Mouse (Mus musculus) macrophage (primary cell): ENCODE data around the gene Pef1. TPM values are rescaled to one million over a fixed set of nuclear protein-coding genes. Genes with fewer than 3 reads are reported as not detected.

ENCODE experiments used
- H3K27ac ChIP-seq: fragments of 350-480 bp; formaldehyde crosslinking; 2 replicates; pipeline ENCODE4 v1.9.0; 2021
- H3K36me3 ChIP-seq: fragments of 350-480 bp; formaldehyde crosslinking; 2 replicates; pipeline ENCODE4 v1.9.0; 2021; ENCODE audit errors: inconsistent target
- H3K4me3 ChIP-seq: fragments of 350-480 bp; formaldehyde crosslinking; 2 replicates; pipeline ENCODE4 v1.9.0; 2021; ENCODE audit errors: inconsistent target
- H3K79me2 ChIP-seq: fragments of 350-480 bp; formaldehyde crosslinking; 2 replicates; pipeline ENCODE4 v1.9.0; 2021; ENCODE audit errors: inconsistent target
- WGBS: methylation state at CpG from one replicate; pipeline ENCODE4 v1.1.7; 2026; ENCODE audit warnings: inconsistent platforms; ENCODE audit not compliant: missing documents; 5-methylcytosine and 5-hydroxymethylcytosine counted together
- polyA plus RNA-seq: library from polyadenylated mRNA; stranded (reverse); fragments of 250-400 nt; gene quantifications from 3 replicates; pipeline ENCODE4 v1.2.4, GENCODE M21; 2018; ENCODE audit warnings: inconsistent platforms

The Pef1 gene
- polyA plus RNA-seq, 1 experiment from 2014 or later: 17.5 TPM

- Histone ChIP-seq H3K4me3 (no peak overlapping the region), H3K36me3 (no peaks in the 10 kb centered on the region), H3K27ac (no peak overlapping the region), H3K79me2 (no peaks in the 10 kb centered on the region)
- WGBS: 85% methylated on average over 17 of the region's 17 CpGs
Observed at GRCm38 (mm10) chr4:130078816-130079485, 23.4 kb upstream of the Pef1 start.

GRCm38 (mm10) chr4:130079521-130079920 is 22.8 kb upstream of the Pef1 start:
- Histone ChIP-seq H3K4me3 (no peak overlapping the region), H3K27ac (no peak overlapping the region), H3K79me2 (no peaks in the 10 kb centered on the region), H3K36me3 (no peaks in the 10 kb centered on the region)
- 67% methylated on average over 1 of the region's 3 CpGs for WGBS

- H3K36me3 ChIP-seq: no peaks in the 10 kb centered on the region
- no peaks in the 10 kb centered on the region for H3K79me2 ChIP-seq
- H3K27ac ChIP-seq: no peak overlapping the region
- WGBS: 34% methylated on average over 19 of the region's 19 CpGs
- no peak overlapping the region for H3K4me3 ChIP-seq
Observed at GRCm38 (mm10) chr4:130081345-130082190, 20.8 kb upstream of the Pef1 start.

DNA sequence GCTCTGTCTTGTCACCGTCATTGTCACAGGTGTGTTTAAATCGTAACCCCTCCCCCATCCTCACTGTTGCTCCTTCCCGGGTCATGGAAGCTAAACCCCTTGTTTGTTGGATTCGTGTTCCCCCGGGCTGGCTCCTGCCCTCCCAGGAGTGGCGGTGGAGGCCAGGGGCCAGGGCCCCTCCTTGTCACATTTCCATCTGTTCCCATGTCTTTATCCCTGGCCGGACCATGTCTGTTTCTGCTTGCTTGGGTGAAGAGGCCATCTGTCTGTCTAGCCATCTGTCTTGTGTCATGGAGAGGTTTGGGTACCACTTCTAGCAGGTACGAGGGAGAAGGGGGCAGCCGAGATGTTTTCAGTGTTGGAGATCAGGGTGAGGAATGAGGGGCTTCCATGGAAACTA is 20.1 kb upstream of the Pef1 start:
- H3K79me2 ChIP-seq: no peaks in the 10 kb centered on the region
- no peaks in the 10 kb centered on the region for H3K36me3 ChIP-seq
- WGBS: 85% methylated on average over 9 of the region's 9 CpGs
- no peak overlapping the region for H3K4me3 ChIP-seq
- no peak overlapping the region for H3K27ac ChIP-seq

DNA sequence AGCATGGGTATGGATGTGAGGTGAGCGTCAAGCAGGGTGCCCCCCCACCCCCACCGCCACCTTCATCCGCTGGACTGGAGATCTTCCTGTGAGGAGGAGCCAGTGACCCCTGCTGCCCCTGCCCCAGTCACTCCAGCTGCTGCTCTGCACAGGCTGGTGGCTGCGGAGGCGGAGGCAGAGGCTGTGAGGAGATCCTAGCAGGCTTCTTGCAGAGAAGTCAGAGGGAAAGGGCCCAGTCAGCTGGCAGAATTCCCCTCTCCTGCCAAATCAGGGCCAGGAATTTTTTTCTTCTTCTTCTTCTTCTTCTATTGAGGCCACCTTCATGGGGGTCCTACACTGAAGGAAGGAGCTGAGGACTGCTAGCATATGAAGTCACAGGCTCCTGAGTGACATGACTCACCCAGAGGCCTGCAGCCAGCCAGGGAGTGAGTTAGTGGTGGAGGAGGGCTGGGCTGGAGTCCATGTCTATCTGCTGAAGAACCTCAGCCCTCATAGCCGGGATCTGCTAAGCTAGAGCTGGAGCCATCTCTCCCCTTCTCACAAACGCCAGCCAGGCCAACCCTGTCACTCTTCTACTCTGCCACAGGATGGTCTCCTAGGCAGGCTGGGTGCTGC is 17.9 kb upstream of the Pef1 start:
- 95% methylated on average over 7 of the region's 7 CpGs for WGBS
- H3K36me3 ChIP-seq: no peaks in the 10 kb centered on the region
- H3K4me3 ChIP-seq: no peak overlapping the region
- no peaks in the 10 kb centered on the region for H3K79me2 ChIP-seq
- no peak overlapping the region for H3K27ac ChIP-seq

GRCm38 (mm10) chr4:130085246-130085820 is 17.0 kb upstream of the Pef1 start:
- H3K79me2 ChIP-seq: no peaks in the 10 kb centered on the region
- H3K36me3 ChIP-seq: no peaks in the 10 kb centered on the region
- H3K4me3 ChIP-seq: no peak overlapping the region
- no peak overlapping the region for H3K27ac ChIP-seq
- WGBS: 91% methylated on average over 12 of the region's 12 CpGs

DNA sequence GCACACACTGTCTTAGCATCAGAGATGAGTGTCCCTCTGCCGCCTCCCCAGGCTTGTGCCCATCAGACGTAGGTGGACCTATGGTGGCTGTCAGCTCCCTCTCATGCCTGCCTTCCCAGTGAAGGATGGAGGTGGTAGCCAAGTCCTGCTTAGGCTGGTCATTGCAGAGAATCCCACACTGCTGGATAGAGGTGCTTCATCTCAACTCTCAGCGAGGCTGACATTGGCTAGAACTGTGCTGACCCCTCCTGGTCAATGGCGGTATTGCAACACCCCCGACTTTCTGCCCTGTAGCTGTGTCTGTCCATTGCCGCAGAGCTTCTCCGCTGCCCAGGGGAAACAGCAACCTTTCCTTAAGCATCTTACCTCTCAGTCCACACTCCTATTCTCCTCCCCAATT is 15.1 kb upstream of the Pef1 start:
- H3K27ac ChIP-seq: no peak overlapping the region
- 21% methylated on average over 7 of the region's 7 CpGs for WGBS
- no peaks in the 10 kb centered on the region for H3K36me3 ChIP-seq
- H3K4me3 ChIP-seq: no peak overlapping the region
- no peaks in the 10 kb centered on the region for H3K79me2 ChIP-seq

GRCm38 (mm10) chr4:130095137-130095536 is 7.2 kb upstream of the Pef1 start:
- no peak overlapping the region for H3K4me3 ChIP-seq
- no peaks in the 10 kb centered on the region for H3K36me3 ChIP-seq
- 95% methylated on average over 3 of the region's 3 CpGs for WGBS
- no peaks in the 10 kb centered on the region for H3K79me2 ChIP-seq
- H3K27ac ChIP-seq: no peak overlapping the region

DNA sequence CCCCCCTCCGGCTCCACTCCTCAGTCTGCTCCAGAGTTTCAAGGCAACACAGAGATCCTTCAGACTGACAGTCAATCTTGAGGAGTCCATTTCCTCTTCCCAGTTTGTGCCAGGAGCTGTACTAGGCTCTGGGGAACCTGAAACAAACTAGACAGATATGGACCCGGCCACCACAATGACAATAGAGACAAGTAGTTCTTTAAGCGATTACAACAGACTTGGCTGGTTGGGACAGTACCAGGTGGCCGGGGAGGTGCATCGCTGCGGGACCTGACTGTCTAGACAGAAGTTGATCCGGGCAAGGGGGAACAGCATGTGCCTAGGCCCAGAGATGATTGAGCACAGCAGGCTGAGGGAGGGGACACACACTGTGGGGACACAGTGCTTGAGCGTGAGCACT is 1.2 kb upstream of the Pef1 start:
- no peaks in the 10 kb centered on the region for H3K36me3 ChIP-seq
- no peaks in the 10 kb centered on the region for H3K79me2 ChIP-seq
- WGBS: 62% methylated on average over 7 of the region's 8 CpGs
- no peak overlapping the region for H3K27ac ChIP-seq
- no peak overlapping the region for H3K4me3 ChIP-seq

DNA sequence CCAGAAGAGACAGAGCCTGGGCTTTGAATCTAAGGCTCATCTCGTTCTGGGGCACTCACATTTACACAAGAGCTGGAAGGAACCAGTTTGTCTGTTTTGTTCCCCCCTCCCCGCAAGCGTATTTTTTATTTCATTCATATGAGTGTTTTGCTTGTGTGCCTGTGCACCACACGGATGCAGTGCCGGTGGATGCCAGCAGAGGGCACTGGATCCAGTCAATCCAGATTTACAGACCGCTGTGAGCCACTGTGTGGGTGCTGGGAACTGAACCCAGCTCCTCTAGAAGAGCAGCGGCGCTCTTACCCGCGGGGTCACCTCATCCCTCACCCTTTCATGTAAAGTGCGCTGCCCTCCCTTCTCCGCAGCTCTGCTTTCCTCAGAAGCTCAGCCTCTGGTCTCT is 1.3 kb downstream of the Pef1 start:
- Histone ChIP-seq H3K4me3 (no peak overlapping the region), H3K27ac (no peak overlapping the region), H3K36me3 (no peaks in the 10 kb centered on the region), H3K79me2 (peaks cover 11% of the 10 kb centered on the region)
- 89% methylated on average over 12 of the region's 12 CpGs for WGBS

DNA sequence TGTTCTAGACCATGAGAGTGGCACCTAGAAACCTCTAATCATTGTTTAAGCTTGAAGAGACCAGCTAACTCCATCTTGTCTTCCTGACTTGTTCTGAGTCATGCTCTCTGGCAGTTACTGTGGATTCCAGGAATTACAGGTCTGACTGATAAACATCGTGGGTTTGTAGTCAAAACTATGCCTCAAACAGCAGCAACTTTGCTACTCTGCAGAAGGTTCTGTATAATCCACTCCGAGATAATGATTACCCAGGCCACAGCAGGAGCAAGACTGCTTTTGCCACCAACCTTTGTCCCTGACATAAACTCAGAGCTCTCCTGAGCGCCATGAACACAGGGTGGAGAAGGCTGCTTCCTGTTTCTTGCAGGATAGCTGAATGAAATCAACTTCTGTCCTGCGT is 2.2 kb downstream of the Pef1 start:
- no peaks in the 10 kb centered on the region for H3K36me3 ChIP-seq
- H3K79me2 ChIP-seq: peaks cover 20% of the 10 kb centered on the region
- WGBS: 47% methylated on average over 4 of the region's 4 CpGs
- no peak overlapping the region for H3K27ac ChIP-seq
- H3K4me3 ChIP-seq: no peak overlapping the region

- peaks cover 45% of the 10 kb centered on the region for H3K79me2 ChIP-seq
Observed at GRCm38 (mm10) chr4:130107065-130107443, 4.7 kb downstream of the Pef1 start.

DNA sequence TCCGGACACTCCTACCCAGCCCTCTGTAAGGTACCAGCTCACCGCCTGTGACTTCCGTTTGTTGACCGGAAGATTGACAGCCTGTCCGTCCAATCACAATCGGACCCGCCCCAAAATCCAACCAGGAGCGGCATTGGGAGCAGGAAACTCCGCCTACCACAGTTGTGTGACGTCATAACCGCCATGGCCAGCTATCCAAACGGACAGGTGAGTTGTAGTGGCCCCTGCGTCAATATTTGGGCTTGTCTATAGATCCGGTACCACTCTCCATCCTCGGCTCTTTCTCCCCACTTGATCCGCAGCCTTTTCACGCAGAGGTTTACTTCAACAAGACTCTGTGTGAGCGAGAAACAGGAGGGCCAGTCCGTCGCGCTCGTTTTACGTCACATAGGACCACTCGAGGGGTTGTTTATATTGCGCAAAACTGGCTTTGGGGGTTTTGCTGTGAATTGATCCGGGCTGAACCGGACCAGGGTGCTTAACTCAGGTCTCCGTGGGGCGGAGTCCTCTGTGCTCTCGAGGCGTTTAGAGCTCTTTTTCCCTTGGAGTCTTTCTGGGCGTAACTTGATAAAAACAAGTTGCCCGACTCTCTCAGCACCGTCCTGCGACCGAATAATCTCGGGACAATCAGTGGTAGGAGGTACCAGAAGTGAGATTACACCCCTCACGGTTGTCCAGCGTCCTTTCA is 5.2 kb downstream of the Pef1 start:
- H3K4me3 ChIP-seq: peak overlapping the region; percentile 96
- no peaks in the 10 kb centered on the region for H3K36me3 ChIP-seq
- peak overlapping the region; percentile 62 for H3K27ac ChIP-seq
- peaks cover 50% of the 10 kb centered on the region for H3K79me2 ChIP-seq
- WGBS: under 1% methylated on average over 39 of the region's 39 CpGs

More at GRCm38 (mm10) chr4:130107065-130107443, 4.7 kb downstream of the Pef1 start:
- peak overlapping the region; percentile 96 for H3K4me3 ChIP-seq
- no peaks in the 10 kb centered on the region for H3K36me3 ChIP-seq
- WGBS: 13% methylated on average over 14 of the region's 14 CpGs
- H3K27ac ChIP-seq: peak overlapping the region; percentile 62

GRCm38 (mm10) chr4:130108929-130109328 is 6.6 kb downstream of the Pef1 start:
- Histone ChIP-seq H3K27ac (no peak overlapping the region), H3K4me3 (no peak overlapping the region), H3K36me3 (peaks cover 8% of the 10 kb centered on the region; the same call in 1 of the 2 replicates), H3K79me2 (peaks cover 64% of the 10 kb centered on the region)
- 46% methylated on average over 3 of the region's 3 CpGs for WGBS
